Mouse (Mus musculus) forebrain, embryonic 16.5 days (tissue): Measurements from ENCODE around the gene Hspb9. TPM values are rescaled to one million over a fixed set of nuclear protein-coding genes. Genes with fewer than 3 reads are reported as not detected.

Experiments
- ATAC-seq: fragments of 200-750 bp; cut with Nextera tagmentation; 2 replicates; pipeline ENCODE4 v1.8.0; 2017; ENCODE audit warnings: mild to moderate bottlenecking, moderate library complexity
- H3K27ac ChIP-seq: fragments of 300-500 bp; sonication (generic); 2 replicates; pipeline ENCODE4 v1.5.1; 2014; ENCODE audit warnings: low read length, control low read depth
- H3K27me3 ChIP-seq: fragments of 300-500 bp; sonication (generic); replicated peaks from 2 replicates; pipeline ENCODE4 v1.6.1; 2014; ENCODE audit warnings: low read length; ENCODE audit not compliant: control insufficient read depth, insufficient read depth
- H3K36me3 ChIP-seq: fragments of 300-500 bp; sonication (generic); 2 replicates; pipeline ENCODE4 v1.6.1; 2014; ENCODE audit not compliant: control insufficient read depth, insufficient read depth
- H3K4me1 ChIP-seq: fragments of 300-500 bp; sonication (generic); replicated peaks from 2 replicates; pipeline ENCODE4 v1.6.1; 2014; ENCODE audit warnings: low read length; ENCODE audit not compliant: control insufficient read depth, insufficient read depth
- H3K4me2 ChIP-seq: fragments of 300-500 bp; sonication (generic); 2 replicates; pipeline ENCODE4 v1.6.1; 2014; ENCODE audit warnings: mild to moderate bottlenecking, low read length, control low read depth
- H3K4me3 ChIP-seq: fragments of 300-500 bp; sonication (generic); replicated peaks from 2 replicates; pipeline ENCODE4 v1.5.1; 2014; ENCODE audit warnings: mild to moderate bottlenecking, low read length, control low read depth
- H3K9ac ChIP-seq: fragments of 300-500 bp; sonication (generic); replicated peaks from 2 replicates; pipeline ENCODE4 v1.6.1; 2014; ENCODE audit warnings: low read depth, low read length, control low read depth
- H3K9me3 ChIP-seq: fragments of 300-500 bp; sonication (generic); 2 replicates; pipeline ENCODE4 v1.6.1; 2016; ENCODE audit warnings: low read length; ENCODE audit not compliant: control insufficient read depth
- WGBS: fragments of 180-500 bp; shearing (Covaris S2); extraction: QIAGEN DNeasy Blood & Tissue Kit; methylation state at CpG from one replicate; pipeline ENCODE4 v1.1.7; 2014; 5-methylcytosine and 5-hydroxymethylcytosine counted together
- polyA plus RNA-seq: library from polyadenylated mRNA; unstranded; fragments of >200 nt; fragmentation: Nextera tagmentation; extraction: Ambion mirVana; gene quantifications from 2 replicates; pipeline ENCODE4 v1.2.1, GENCODE M21; 2015

The Hspb9 gene
- polyA plus RNA-seq, 1 experiment from 2014 or later, result not detected

DNA sequence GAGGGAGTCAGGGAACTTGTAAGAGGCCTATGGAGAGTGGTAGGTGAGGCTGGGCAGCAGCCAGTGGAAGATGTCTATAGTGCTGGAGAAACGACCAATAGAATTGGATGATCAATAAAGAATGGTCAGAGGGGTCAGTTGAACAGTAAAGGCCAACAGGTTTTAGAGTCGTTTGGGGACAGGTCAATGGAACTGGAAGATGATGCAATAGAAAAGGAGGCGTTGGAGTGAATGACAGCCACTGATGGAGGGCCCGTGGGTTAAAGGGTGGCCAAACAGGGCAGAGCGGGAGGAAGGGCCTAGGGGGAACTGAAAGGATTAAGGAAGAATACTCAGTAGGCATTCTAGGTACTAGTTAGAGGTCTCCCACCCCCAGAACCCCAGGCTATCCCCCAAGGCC lies 33.5 kb downstream of the Hspb9 start:
- no peak for ATAC-seq
- Histone ChIP-seq H3K9ac (no peak overlapping the region), H3K4me1 (no peaks in the 10 kb centered on the region), H3K4me2 (no peak overlapping the region), H3K27me3 (no peaks in the 10 kb centered on the region; the same call in 1 of the 2 replicates), H3K9me3 (no peaks in the 10 kb centered on the region), H3K36me3 (no peaks in the 10 kb centered on the region), H3K27ac (no peak overlapping the region), H3K4me3 (no peak overlapping the region)
- 79% methylated on average over 5 of the region's 5 CpGs for WGBS

DNA sequence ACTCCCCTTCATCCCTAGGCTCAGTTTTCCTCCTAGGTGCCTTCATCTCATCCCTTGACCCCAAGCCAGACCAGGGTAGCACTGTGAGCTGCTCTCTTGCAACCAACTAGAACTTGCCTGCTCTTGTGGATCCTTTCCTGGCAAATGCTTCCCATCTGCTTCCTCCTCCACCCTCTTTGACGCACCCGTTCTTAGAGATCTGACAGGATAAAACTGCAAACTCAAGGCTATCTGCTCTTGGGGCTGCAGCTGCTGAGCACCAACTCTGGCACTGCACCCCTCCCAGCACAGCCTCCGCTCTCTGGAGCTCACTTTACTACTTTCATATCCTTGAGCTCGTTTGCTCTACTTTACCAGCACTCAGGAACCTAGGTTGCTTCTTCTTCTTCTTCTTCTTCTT lies 35.0 kb downstream of the Hspb9 start:
- ATAC-seq, result no peak
- H3K36me3 ChIP-seq, result no peaks in the 10 kb centered on the region
- no peak overlapping the region for H3K27ac ChIP-seq
- no peak overlapping the region for H3K4me2 ChIP-seq
- H3K9ac ChIP-seq, result no peak overlapping the region
- 82% methylated on average over 4 of the region's 4 CpGs for WGBS
- no peaks in the 10 kb centered on the region for H3K4me1 ChIP-seq
- no peaks in the 10 kb centered on the region for H3K9me3 ChIP-seq
- H3K4me3 ChIP-seq, result no peak overlapping the region
- no peaks in the 10 kb centered on the region; the same call in 1 of the 2 replicates for H3K27me3 ChIP-seq

DNA sequence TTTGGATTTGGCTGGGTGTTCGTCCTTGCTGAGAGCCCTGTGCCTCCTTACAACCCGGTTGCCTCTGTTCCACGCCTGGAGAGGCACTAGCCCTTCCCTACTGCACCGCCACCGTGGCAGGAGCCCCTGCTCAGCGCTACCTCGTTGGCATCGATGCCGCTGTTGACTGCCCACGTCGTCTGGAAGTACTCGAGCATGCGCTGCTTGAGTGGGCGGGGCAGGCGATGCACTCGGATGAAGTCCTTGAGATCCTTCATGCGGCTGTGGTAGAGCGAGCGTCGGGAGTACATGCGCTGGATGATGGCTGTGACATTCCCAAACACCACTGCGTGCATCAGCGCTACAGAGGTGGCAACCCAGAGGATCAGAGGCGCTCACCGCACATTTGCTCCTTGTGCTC lies 35.8 kb downstream of the Hspb9 start:
- 54% methylated on average over 25 of the region's 25 CpGs for whole genome bisulfite sequencing
- no peak overlapping the region for H3K9ac ChIP-seq
- H3K9me3 ChIP-seq, result no peaks in the 10 kb centered on the region
- no peaks in the 10 kb centered on the region; the same call in 1 of the 2 replicates for H3K27me3 ChIP-seq
- no peaks in the 10 kb centered on the region for H3K36me3 ChIP-seq
- ATAC-seq, result no peak
- H3K27ac ChIP-seq, result no peak overlapping the region
- no peak overlapping the region for H3K4me2 ChIP-seq
- H3K4me3 ChIP-seq, result no peak overlapping the region
- H3K4me1 ChIP-seq, result no peaks in the 10 kb centered on the region

DNA sequence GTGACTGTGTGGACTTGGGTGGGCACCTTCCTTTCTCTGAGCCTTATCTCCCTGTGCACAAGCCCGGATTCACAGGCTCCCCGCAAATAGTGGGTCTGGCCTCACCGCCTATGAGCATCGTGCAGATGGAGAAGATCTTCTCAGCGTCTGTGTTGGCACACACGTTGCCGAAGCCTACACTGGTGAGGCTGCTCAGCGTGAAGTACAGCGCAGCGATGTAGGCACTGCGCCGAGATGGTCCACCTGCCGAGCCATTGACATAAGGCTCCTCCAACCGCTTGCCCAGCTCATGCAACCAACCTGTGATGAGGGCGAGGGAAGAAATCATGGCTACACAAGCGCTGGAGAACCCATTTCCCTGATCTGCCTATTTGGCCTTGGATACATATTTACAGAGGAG lies 36.5 kb downstream of the Hspb9 start:
- no peaks in the 10 kb centered on the region for H3K9me3 ChIP-seq
- WGBS, result 94% methylated on average over 16 of the region's 16 CpGs
- no peak overlapping the region for H3K27ac ChIP-seq
- ATAC-seq, result no peak
- H3K9ac ChIP-seq, result no peak overlapping the region
- H3K4me1 ChIP-seq, result no peaks in the 10 kb centered on the region
- H3K36me3 ChIP-seq, result no peaks in the 10 kb centered on the region
- H3K4me3 ChIP-seq, result no peak overlapping the region
- no peak overlapping the region for H3K4me2 ChIP-seq
- H3K27me3 ChIP-seq, result no peaks in the 10 kb centered on the region; the same call in 1 of the 2 replicates

GRCm38 (mm10) chr11:100752294-100752693 lies 38.6 kb downstream of the Hspb9 start:
- Histone ChIP-seq H3K4me3 (no peak overlapping the region), H3K9me3 (no peaks in the 10 kb centered on the region), H3K4me2 (no peak overlapping the region), H3K9ac (no peak overlapping the region), H3K27me3 (no peaks in the 10 kb centered on the region; the same call in 1 of the 2 replicates), H3K4me1 (no peaks in the 10 kb centered on the region), H3K27ac (no peak overlapping the region), H3K36me3 (no peaks in the 10 kb centered on the region)
- WGBS, result 38% methylated on average over 10 of the region's 10 CpGs
- no peak for ATAC-seq

DNA sequence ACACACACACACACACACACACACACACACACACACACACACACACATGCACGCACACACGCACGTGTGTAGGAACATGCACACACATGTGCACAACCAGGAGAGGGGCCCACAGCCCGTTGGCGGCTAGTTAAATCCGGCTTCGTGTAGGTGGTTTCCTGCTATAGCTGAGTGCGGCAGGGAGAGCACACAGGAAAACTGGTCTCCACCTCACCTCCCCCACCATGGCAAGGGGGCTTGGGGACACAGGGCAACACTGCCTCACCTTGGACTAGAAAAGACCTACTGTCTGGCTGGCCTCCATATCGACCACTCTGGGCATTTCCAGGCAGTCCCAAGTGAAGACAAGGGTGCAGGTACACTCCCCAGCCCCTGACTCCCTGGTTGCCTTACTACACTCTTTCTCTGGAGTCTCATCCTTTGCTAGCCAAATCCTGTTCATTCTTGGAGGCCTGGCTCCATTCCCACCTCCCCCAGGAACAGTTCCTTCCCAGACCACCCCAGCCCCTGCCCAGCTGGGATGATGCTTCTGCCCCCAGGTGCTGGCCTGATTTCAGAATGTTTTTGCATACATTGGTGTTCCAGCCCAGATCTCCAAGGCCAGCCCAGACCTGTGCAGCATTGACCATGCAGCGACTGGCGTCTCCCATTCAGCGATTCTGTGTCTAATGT lies 40.5 kb downstream of the Hspb9 start:
- Histone ChIP-seq H3K4me2 (no peak overlapping the region), H3K4me3 (no peak overlapping the region), H3K27me3 (no peaks in the 10 kb centered on the region; the same call in 1 of the 2 replicates), H3K9me3 (no peaks in the 10 kb centered on the region), H3K4me1 (peaks cover 5% of the 10 kb centered on the region; the same call in 1 of the 2 replicates), H3K9ac (no peak overlapping the region), H3K27ac (no peak overlapping the region), H3K36me3 (no peaks in the 10 kb centered on the region)
- no peak for ATAC-seq
- WGBS, result 90% methylated on average over 12 of the region's 12 CpGs

- no peaks in the 10 kb centered on the region; the same call in 1 of the 2 replicates for H3K27me3 ChIP-seq
- no peaks in the 10 kb centered on the region for H3K9me3 ChIP-seq
- H3K27ac ChIP-seq, result no peak overlapping the region
- no peak overlapping the region for H3K4me3 ChIP-seq
- H3K36me3 ChIP-seq, result no peaks in the 10 kb centered on the region
- 89% methylated on average over 3 of the region's 3 CpGs for WGBS
- ATAC-seq, result no peak
- H3K4me1 ChIP-seq, result peaks cover 9% of the 10 kb centered on the region
- H3K9ac ChIP-seq, result no peak overlapping the region
- H3K4me2 ChIP-seq, result no peak overlapping the region
Observed at GRCm38 (mm10) chr11:100754693-100755057, 41.0 kb downstream of the Hspb9 start.

GRCm38 (mm10) chr11:100756476-100756875 lies 42.8 kb downstream of the Hspb9 start:
- WGBS, result 71% methylated on average over 6 of the region's 6 CpGs
- no peak overlapping the region for H3K27ac ChIP-seq
- H3K4me3 ChIP-seq, result no peak overlapping the region
- no peaks in the 10 kb centered on the region for H3K36me3 ChIP-seq
- no peak overlapping the region for H3K9ac ChIP-seq
- no peak for ATAC-seq
- no peak overlapping the region for H3K4me2 ChIP-seq
- H3K4me1 ChIP-seq, result peaks cover 16% of the 10 kb centered on the region
- H3K9me3 ChIP-seq, result no peaks in the 10 kb centered on the region
- no peaks in the 10 kb centered on the region; the same call in 1 of the 2 replicates for H3K27me3 ChIP-seq

GRCm38 (mm10) chr11:100757566-100757965 lies 43.9 kb downstream of the Hspb9 start:
- peaks cover 21% of the 10 kb centered on the region for H3K4me1 ChIP-seq
- 92% methylated on average over 12 of the region's 12 CpGs for WGBS
- H3K36me3 ChIP-seq, result no peaks in the 10 kb centered on the region
- no peak for ATAC-seq
- H3K4me2 ChIP-seq, result no peak overlapping the region
- no peak overlapping the region for H3K9ac ChIP-seq
- H3K27me3 ChIP-seq, result no peaks in the 10 kb centered on the region; the same call in 1 of the 2 replicates
- H3K27ac ChIP-seq, result no peak overlapping the region
- H3K9me3 ChIP-seq, result no peaks in the 10 kb centered on the region
- H3K4me3 ChIP-seq, result no peak overlapping the region
